Mouse (Mus musculus) CD8-positive naive resting alpha-beta T cell, adult 57 days (primary cell): ENCODE data around the gene Sh3d21. TPM values are rescaled to one million over a fixed set of nuclear protein-coding genes. Genes with fewer than 3 reads are reported as not detected.

Source experiments
- total RNA-seq: library from RNA; stranded (reverse); gene quantifications from one replicate; pipeline ENCODE4 v1.2.4, GENCODE M21; 2023

Gene Sh3d21
- total RNA-seq: 1.5 TPM

GRCm38 (mm10) chr4:126163067-126163659 is at the start of gene Sh3d21:
Gene Sh3d21 (minus strand): TSS chr4:126163491.

GRCm38 (mm10) chr4:126202303-126203181 is 39.3 kb upstream of the Sh3d21 start, which contains the start of gene Thrap3:
Gene Thrap3 (minus strand): TSS chr4:126202760.

GRCm38 (mm10) chr4:126147533-126148160 is 15.6 kb downstream of the Sh3d21 start, which contains the start of gene Eva1b:
Gene Eva1b (plus strand): TSS chr4:126147744.

GRCm38 (mm10) chr4:126103590-126104068 is 59.7 kb downstream of the Sh3d21 start, which contains the start of gene Stk40:
Gene Stk40 (plus strand): TSS chr4:126103957.

Other genes starting within 250 kb of the Sh3d21 start
- gene Csf3r, start 138.9 kb downstream of the Sh3d21 start, total RNA-seq: 4.3 TPM
- 46.9 TPM for gene Mrps15, start 116.6 kb downstream of the Sh3d21 start, total RNA-seq
- gene Oscp1, start 104.9 kb downstream of the Sh3d21 start, total RNA-seq: not detected
- gene Lsm10, start 66.9 kb downstream of the Sh3d21 start, total RNA-seq: 14.5 TPM
- 31.3 TPM for gene Stk40, start 59.5 kb downstream of the Sh3d21 start, total RNA-seq
- 17.0 TPM for gene Eva1b, start 15.7 kb downstream of the Sh3d21 start, total RNA-seq
- gene Thrap3, start 39.3 kb upstream of the Sh3d21 start, total RNA-seq: 559 TPM
- 59.6 TPM for gene Map7d1, start 92.9 kb upstream of the Sh3d21 start, total RNA-seq
- 31.5 TPM for gene Trappc3, start 98.8 kb upstream of the Sh3d21 start, total RNA-seq
- not detected for gene Col8a2, start 123.3 kb upstream of the Sh3d21 start, total RNA-seq
- 41.8 TPM for gene Adprhl2, start 158.2 kb upstream of the Sh3d21 start, total RNA-seq
- not detected for gene Tekt2, start 162.2 kb upstream of the Sh3d21 start, total RNA-seq